Mouse (Mus musculus) layer of hippocampus, adult 8-10 months (tissue): ENCODE results near the gene Dync2h1. TPM values are rescaled to one million over a fixed set of nuclear protein-coding genes. Genes with fewer than 3 reads are reported as not detected.
"Not testable (repeated sequence)": the region's sequence is repeated elsewhere in the genome, so short reads cannot be mapped to it uniquely, and the experiment has no call there.

Experiments
- DNase-seq, 2 experiments: peaks; one replicate each; pipeline ENCODE4 v3.0.0; 2022; ENCODE audit warnings: low spot score in 2 of 2
- total RNA-seq, 4 experiments: library from RNA; stranded (reverse); gene quantifications; 2 replicates each; pipeline ENCODE4 v1.2.4; 2022

Gene Dync2h1
- total RNA-seq, 4 experiments from 2014 or later = 25.1 to 35.8 (median 30.7) TPM

- DNase-seq = no peak
Measured at GRCm38 (mm10) chr9:7032553-7032952, 151.7 kb downstream of the Dync2h1 start.

GRCm38 (mm10) chr9:7015600-7015999, 168.6 kb downstream of the Dync2h1 start:
- no peak for DNase-seq

- no peak for DNase-seq
Measured at GRCm38 (mm10) chr9:7014733-7015132, 169.5 kb downstream of the Dync2h1 start.

GRCm38 (mm10) chr9:7009785-7010184, 174.5 kb downstream of the Dync2h1 start:
- DNase-seq = no peak

GRCm38 (mm10) chr9:6994865-6995264, 189.4 kb downstream of the Dync2h1 start:
- no peak for DNase-seq

GRCm38 (mm10) chr9:6994275-6994674, 190.0 kb downstream of the Dync2h1 start:
- no peak for DNase-seq

- DNase-seq = no peak
Measured at GRCm38 (mm10) chr9:6988893-6989685, 195.2 kb downstream of the Dync2h1 start.

- DNase-seq = peak; percentile 22 to 48
Measured at GRCm38 (mm10) chr9:6986161-6986560, 198.1 kb downstream of the Dync2h1 start.

- DNase-seq = no peak
Measured at GRCm38 (mm10) chr9:6969171-6969570, 215.1 kb downstream of the Dync2h1 start.

GRCm38 (mm10) chr9:6965006-6965405, 219.2 kb downstream of the Dync2h1 start:
- DNase-seq = no peak

- no peak for DNase-seq
Measured at GRCm38 (mm10) chr9:6958311-6958710, 225.9 kb downstream of the Dync2h1 start.

- no peak for DNase-seq
Measured at GRCm38 (mm10) chr9:6927399-6928035, 256.7 kb downstream of the Dync2h1 start.

- no peak for DNase-seq
Measured at GRCm38 (mm10) chr9:6913471-6913870, 270.8 kb downstream of the Dync2h1 start.

GRCm38 (mm10) chr9:6910537-6910936, 273.7 kb downstream of the Dync2h1 start:
- DNase-seq = not testable (repeated sequence)

GRCm38 (mm10) chr9:6901620-6902019, 282.6 kb downstream of the Dync2h1 start:
- no peak for DNase-seq

GRCm38 (mm10) chr9:6891331-6891730, 292.9 kb downstream of the Dync2h1 start:
- DNase-seq = no peak

- DNase-seq = no peak
Measured at GRCm38 (mm10) chr9:6881187-6881984, 302.9 kb downstream of the Dync2h1 start.

Other genes with a start within 250 kb of the Dync2h1 start
- 10 to 100 TPM; 58.6 to 69.7 (median 68.3) TPM for gene Dcun1d5, start 74 bp upstream of the Dync2h1 start, total RNA-seq
- gene Mmp13, start 88.1 kb upstream of the Dync2h1 start, total RNA-seq = not detected
- 1 to 10 TPM in 1 of 4 experiments, under 1 TPM in 1, not detected in 2; 0.43 to 1.3 TPM for gene Mmp12, start 159.9 kb upstream of the Dync2h1 start, total RNA-seq
- not detected for gene Mmp1b, start 203.6 kb upstream of the Dync2h1 start, total RNA-seq